Comparison of ENCODE assay signal across 1 mouse cellular context in genomic region chr15:84212756-84213105, GRCm38 (mm10).
TF ChIP-seq lines count a peak whose summit lies in the region.

No protein-coding gene starts in this region.

TF ChIP-seq in CH12.LX, 34 proteins besides CTCF, POLR2A, EP300 and RAD21 (continued from another document):
- peak; percentile 96 for TF ChIP-seq TCF12 (IDR thresholded peaks at IDR 0.05; ENCODE audit: low read depth, low read length)
